Mouse (Mus musculus): ENCODE measurements around the gene Plppr3.

DNA sequence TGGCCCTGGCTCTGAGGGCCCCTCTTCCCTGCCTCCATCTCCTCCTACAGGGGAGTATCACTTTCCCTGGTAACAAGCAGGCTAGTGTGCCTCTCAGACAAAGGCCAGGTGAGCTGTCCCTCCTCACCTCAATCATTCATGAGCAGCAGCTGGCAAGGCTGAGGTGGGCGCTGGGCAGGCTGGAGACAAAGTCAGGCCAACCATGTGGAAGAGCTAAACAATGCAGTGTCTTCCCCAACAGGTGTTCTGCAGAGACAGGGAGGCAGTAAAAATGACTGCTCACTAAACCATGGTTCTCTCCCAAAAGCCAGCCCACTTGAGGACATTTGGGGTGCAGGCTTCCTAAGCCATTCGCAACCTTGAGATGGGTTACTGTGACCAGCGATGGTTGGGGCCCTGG lies 22.8 kb downstream of the Plppr3 start:
- no peak for TF ChIP-seq CTCF (IDR thresholded peaks at IDR 0.05; ENCODE audit: extremely low read depth, insufficient read depth, insufficient read length, insufficient replicate concordance)
- TF ChIP-seq POLR2A (IDR thresholded peaks at IDR 0.05; ENCODE audit: low read depth, low read length): no peak

Data from spleen, adult 2 months (tissue).